Mouse (Mus musculus): ENCODE results near the gene Cpeb2. TPM values are rescaled to one million over a fixed set of nuclear protein-coding genes. Genes with fewer than 3 reads are reported as not detected.

The Cpeb2 gene
- polyA plus RNA-seq, 1 experiment: 8.6 TPM

DNA sequence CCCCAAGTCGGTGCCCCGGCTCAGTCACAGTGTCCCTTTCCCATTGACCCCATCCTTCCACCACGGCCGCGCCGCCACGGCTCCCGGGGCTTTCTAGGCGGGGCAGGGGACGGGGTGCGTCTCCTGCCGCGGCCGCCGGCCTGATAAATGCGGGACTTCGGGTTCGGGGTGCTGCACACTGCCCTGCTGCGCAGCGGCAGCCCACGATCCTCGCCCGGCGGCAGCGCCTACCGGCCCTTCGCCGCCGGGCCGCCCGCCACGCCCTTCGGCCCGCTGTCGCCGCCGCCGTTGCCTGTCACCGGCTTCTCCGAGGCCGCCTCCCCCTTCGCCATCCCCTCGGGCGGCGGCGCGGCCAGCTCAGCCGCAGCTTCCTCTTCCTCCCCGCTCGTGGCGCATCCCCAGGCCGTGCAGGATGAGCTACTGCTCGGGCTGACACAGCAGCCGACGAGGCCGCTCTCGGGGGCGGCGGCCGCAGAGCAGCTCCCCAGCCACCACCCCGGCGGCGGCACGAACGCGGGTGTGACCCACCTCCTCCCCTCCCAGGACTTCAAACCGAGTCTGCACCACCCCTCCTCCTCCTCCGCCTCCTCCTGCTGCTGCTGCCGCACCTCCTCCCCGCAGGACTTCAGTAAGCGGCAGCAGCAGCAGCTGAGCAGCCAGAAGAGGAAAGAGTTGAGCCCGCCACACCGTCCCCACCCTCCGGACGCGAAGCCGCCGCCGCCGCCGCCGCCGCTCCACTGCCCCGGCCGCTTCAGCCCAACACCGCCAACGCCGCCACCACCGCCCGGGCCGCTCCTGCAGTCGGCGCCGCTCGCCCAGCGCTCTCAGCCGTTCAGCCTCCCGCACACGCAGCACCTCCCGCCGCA is 579 bp downstream of the Cpeb2 start:
- peak overlapping the region; percentile 100 for H3K27ac ChIP-seq (ENCODE audit: control insufficient read depth, insufficient read depth, low read depth, low read length, poor library complexity)
- H3K4me1 ChIP-seq (ENCODE audit: control insufficient read depth, insufficient read depth, low read length): no peaks in the 10 kb centered on the region; the same call in none of the 2 replicates
- peak overlapping the region; percentile 93 for H3K4me3 ChIP-seq (replicated peaks; ENCODE audit: control insufficient read depth, low read depth, low read length)
- TF ChIP-seq POLR2A (IDR thresholded peaks at IDR 0.05; ENCODE audit: borderline replicate concordance, control insufficient read depth, low read depth, low read length) (peak; percentile 74; the same call in 1 of the 2 replicates), CTCF (IDR thresholded peaks at IDR 0.05; ENCODE audit: control insufficient read depth, insufficient read depth, low read length) (no peak)
- under 1% methylated on average over 78 of the region's 101 CpGs for WGBS

DNA sequence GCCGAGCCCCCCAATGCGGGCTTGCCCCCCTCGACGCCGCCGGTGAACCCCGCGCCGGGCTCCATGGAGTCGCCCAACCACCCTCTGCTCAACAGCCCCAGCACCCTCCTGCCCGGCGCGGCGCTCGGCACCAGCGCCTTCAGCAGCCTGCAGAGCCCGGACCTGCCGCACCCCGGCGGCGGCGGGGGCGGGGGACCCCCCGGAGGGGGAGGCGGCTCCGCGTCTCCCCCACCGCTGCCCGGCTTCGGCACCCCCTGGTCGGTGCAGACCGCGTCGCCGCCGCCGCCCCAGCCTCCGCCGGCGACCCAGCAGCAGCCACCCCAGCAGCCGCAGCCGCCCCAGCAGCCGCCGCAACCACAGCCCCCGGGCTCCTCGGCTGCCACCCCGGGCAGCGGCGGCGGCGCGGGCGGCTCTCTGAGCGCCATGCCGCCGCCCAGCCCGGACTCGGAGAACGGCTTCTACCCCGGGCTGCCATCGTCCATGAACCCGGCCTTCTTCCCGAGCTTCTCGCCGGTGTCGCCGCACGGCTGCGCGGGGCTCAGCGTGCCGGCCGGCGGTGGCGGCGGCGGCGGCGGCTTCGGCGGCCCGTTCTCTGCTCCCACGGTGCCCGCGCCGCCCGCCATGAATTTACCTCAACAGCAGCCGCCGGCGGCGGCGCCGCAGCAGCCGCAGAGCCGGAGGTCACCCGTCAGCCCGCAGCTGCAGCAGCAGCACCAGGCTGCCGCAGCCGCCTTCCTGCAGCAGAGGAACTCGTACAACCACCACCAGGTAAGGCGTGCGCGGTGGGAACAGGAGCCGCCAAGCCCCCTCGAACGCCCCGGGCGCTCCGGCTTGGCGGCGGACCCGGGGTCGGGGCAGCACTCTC is 1.6 kb downstream of the Cpeb2 start:
- Histone ChIP-seq H3K4me3 (replicated peaks; ENCODE audit: control insufficient read depth, low read depth, low read length) (peak overlapping the region; percentile 93), H3K4me1 (ENCODE audit: control insufficient read depth, insufficient read depth, low read length) (no peaks in the 10 kb centered on the region; the same call in none of the 2 replicates), H3K27ac (ENCODE audit: control insufficient read depth, insufficient read depth, low read depth, low read length, poor library complexity) (peak overlapping the region; percentile 100)
- WGBS: under 1% methylated on average over 113 of the region's 113 CpGs
- TF ChIP-seq CTCF (IDR thresholded peaks at IDR 0.05; ENCODE audit: control insufficient read depth, insufficient read depth, low read length): no peak
- TF ChIP-seq POLR2A (IDR thresholded peaks at IDR 0.05; ENCODE audit: borderline replicate concordance, control insufficient read depth, low read depth, low read length): no peak; the same call in 1 of the 2 replicates

DNA sequence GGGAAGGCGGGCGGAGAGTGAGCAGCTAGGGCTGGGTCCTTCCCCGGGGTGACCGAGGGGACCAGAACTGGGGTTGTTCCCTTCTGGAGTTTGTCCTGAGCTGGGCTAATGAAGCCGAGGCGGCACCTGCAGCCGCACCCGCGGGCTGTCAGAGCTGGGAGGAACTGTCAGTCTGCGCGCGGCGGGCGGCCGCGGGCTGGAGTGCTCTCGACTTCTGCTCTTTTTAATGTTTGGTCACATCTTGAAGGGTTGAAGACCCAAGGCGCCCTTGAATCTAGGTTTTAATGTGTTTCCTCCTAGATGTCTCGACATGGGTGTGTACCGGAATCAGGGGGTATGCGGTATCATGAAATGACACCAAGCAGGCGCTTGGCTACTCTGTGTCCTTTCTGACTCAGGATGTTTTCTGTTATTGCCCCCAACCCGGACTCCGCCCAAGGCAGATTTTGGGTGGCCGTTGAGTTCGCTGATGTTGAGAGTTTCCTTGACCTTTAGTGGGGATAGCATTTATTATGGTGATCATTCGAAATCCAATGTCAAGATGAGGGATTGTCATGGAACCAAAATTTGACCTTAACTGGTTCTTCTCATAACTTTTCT is 2.3 kb downstream of the Cpeb2 start:
- no peak for TF ChIP-seq CTCF (IDR thresholded peaks at IDR 0.05; ENCODE audit: control insufficient read depth, insufficient read depth, low read length)
- no peak; the same call in 1 of the 2 replicates for TF ChIP-seq POLR2A (IDR thresholded peaks at IDR 0.05; ENCODE audit: borderline replicate concordance, control insufficient read depth, low read depth, low read length)
- H3K27ac ChIP-seq (ENCODE audit: control insufficient read depth, insufficient read depth, low read depth, low read length, poor library complexity): peak overlapping the region; percentile 100
- H3K4me1 ChIP-seq (ENCODE audit: control insufficient read depth, insufficient read depth, low read length): no peaks in the 10 kb centered on the region; the same call in 1 of the 2 replicates
- WGBS: 3% methylated on average over 27 of the region's 27 CpGs
- H3K4me3 ChIP-seq (replicated peaks; ENCODE audit: control insufficient read depth, low read depth, low read length): peak overlapping the region; percentile 76

DNA sequence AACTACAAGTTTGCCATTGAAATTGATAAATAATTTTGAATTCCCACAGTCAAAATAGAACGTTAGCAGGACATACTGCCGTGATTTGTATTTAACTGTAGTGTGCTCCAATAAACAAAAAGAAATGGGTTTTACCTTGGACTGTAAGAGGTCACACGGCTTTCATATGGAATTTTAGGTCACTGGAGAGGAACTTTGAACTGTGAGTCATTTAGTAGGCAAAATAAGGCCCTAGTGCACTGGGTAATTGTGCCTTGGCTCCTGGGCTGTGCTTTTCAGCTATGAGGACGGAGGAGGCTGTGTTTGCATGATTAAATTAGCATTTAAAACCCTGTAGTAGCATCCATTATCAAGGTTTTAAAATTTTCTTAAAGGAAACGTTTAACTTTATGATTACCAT is 3.0 kb downstream of the Cpeb2 start:
- WGBS: 57% methylated on average over 5 of the region's 5 CpGs
- Histone ChIP-seq H3K4me1 (ENCODE audit: control insufficient read depth, insufficient read depth, low read length) (no peaks in the 10 kb centered on the region; the same call in 1 of the 2 replicates), H3K4me3 (replicated peaks; ENCODE audit: control insufficient read depth, low read depth, low read length) (no peak overlapping the region), H3K27ac (ENCODE audit: control insufficient read depth, insufficient read depth, low read depth, low read length, poor library complexity) (no peak overlapping the region)
- TF ChIP-seq CTCF (IDR thresholded peaks at IDR 0.05; ENCODE audit: control insufficient read depth, insufficient read depth, low read length): no peak
- no peak for TF ChIP-seq POLR2A (IDR thresholded peaks at IDR 0.05; ENCODE audit: borderline replicate concordance, control insufficient read depth, low read depth, low read length)

DNA sequence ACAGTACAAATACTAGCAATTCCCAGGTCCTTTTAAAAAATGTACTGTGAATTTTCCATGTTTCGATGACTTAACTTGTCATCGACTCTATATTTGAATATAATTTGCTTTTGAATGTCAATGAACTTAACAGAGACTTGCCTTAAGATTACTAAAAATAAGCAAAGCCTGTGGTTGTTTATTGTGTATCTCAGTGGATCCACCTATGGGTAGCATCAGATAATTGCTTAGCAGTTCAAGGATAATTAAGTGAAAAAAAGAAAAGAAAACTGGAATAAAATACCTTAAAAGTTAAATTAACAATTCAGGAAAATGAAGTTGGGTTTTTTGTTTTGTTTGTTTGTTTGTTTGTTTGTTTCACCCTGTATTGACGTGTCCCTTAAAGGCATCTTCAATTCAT is 3.5 kb downstream of the Cpeb2 start:
- 72% methylated on average over 3 of the region's 3 CpGs for whole genome bisulfite sequencing
- H3K4me3 ChIP-seq (replicated peaks; ENCODE audit: control insufficient read depth, low read depth, low read length): no peak overlapping the region
- TF ChIP-seq CTCF (IDR thresholded peaks at IDR 0.05; ENCODE audit: control insufficient read depth, insufficient read depth, low read length): no peak
- TF ChIP-seq POLR2A (IDR thresholded peaks at IDR 0.05; ENCODE audit: borderline replicate concordance, control insufficient read depth, low read depth, low read length): no peak
- no peak overlapping the region for H3K27ac ChIP-seq (ENCODE audit: control insufficient read depth, insufficient read depth, low read depth, low read length, poor library complexity)
- H3K4me1 ChIP-seq (ENCODE audit: control insufficient read depth, insufficient read depth, low read length): no peaks in the 10 kb centered on the region; the same call in 1 of the 2 replicates

DNA sequence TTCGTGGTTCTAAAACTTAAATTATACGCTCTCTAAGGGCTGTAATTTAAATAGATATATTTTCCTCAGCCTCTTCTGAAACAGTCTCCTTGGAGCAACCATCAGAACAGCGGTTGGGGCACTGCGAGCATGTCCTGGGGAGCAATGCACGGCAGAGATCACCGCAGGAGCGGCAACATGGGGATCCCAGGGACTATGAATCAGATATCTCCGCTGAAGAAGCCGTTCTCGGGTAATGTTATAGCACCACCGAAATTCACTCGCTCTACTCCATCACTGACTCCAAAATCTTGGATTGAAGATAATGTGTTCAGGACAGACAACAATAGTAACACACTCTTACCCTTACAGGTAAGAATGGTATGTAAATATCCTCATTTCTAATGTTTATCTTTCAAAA is 4.3 kb downstream of the Cpeb2 start:
- 90% methylated on average over 12 of the region's 12 CpGs for WGBS
- H3K4me3 ChIP-seq (replicated peaks; ENCODE audit: control insufficient read depth, low read depth, low read length): no peak overlapping the region
- no peak overlapping the region for H3K27ac ChIP-seq (ENCODE audit: control insufficient read depth, insufficient read depth, low read depth, low read length, poor library complexity)
- no peaks in the 10 kb centered on the region; the same call in 1 of the 2 replicates for H3K4me1 ChIP-seq (ENCODE audit: control insufficient read depth, insufficient read depth, low read length)
- TF ChIP-seq CTCF (IDR thresholded peaks at IDR 0.05; ENCODE audit: control insufficient read depth, insufficient read depth, low read length) (no peak), POLR2A (IDR thresholded peaks at IDR 0.05; ENCODE audit: borderline replicate concordance, control insufficient read depth, low read depth, low read length) (no peak)

DNA sequence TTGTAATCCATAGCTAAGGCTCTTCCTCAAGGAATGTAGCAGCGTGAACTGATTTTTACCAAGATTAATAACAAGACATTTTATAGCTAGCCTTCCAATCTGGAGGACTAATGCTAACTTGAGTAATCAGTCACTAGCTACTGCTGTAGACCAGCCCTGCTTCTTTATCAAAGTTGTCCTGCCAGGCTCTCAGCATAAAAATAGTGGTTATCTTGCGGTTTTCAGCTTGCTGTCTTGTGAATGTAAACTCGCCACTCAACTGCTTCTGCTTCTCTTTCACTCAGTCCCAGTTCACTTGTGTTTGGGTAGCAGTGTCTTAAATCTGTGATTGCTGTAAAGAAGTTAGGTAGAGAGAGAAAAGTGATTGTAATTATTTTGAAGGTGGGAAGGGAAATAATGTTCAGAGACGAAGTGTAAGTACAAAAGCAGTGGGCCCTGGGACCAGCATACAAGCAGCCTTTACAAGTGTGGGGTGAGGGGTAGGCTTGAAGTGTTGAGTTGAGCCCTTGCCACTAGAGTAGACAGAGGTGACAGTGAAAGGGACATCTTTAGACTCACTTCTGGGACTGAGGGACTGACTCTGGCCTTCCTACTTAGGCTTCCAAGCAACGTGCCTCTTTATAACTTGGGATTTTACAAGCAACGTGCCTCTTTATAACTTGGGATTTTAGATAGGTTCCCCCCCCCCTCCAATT is 6.3 kb downstream of the Cpeb2 start:
- TF ChIP-seq POLR2A (IDR thresholded peaks at IDR 0.05; ENCODE audit: borderline replicate concordance, control insufficient read depth, low read depth, low read length): no peak

More for the DNA sequence above, 6.3 kb downstream of the Cpeb2 start:
- H3K27ac ChIP-seq (ENCODE audit: control insufficient read depth, insufficient read depth, low read depth, low read length, poor library complexity): no peak overlapping the region
- H3K4me1 ChIP-seq (ENCODE audit: control insufficient read depth, insufficient read depth, low read length): no peaks in the 10 kb centered on the region; the same call in 1 of the 2 replicates
- 64% methylated on average over 6 of the region's 6 CpGs for WGBS
- H3K4me3 ChIP-seq (replicated peaks; ENCODE audit: control insufficient read depth, low read depth, low read length): no peak overlapping the region
